Mouse (Mus musculus): ENCODE measurements around the gene Krt32. TPM values are rescaled to one million over a fixed set of nuclear protein-coding genes. Genes with fewer than 3 reads are reported as not detected.

Gene Krt32
- polyA plus RNA-seq, 1 experiment from 2014 or later, result not detected

DNA sequence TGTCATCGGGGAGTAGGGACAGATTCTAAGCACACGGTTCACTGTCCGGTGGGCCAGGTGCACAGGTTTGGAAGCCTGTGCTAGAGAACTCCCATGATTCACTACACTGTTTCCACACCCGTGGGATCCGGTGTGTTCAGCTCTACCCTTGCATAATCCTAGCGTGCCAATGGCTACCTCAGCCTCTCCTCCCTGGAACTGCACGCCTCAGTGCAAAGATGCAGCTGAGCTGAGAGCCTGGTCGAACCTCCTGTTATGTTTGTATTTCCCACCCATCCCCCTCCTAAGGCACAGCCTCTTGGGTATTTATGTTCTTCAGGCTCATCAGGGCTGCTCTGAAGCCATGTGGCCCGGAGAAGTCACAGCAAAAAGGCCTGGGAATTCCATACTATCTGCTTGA, 9.8 kb upstream of the Krt32 start:
- Histone ChIP-seq H3K36me3 (no peaks in the 10 kb centered on the region), H3K27ac (no peak overlapping the region), H3K4me1 (peaks cover 14% of the 10 kb centered on the region), H3K4me2 (replicated peaks) (no peak overlapping the region), H3K9me3 (no peaks in the 10 kb centered on the region), H3K4me3 (no peak overlapping the region), H3K9ac (no peak overlapping the region), H3K27me3 (0 out of 2 replicates have a peak, but pooled peaks cover 10% of the 10 kb centered on the region)
- no peak for ATAC-seq (ENCODE audit: low FRiP score, low read depth)
- 79% methylated on average over 9 of the region's 9 CpGs for WGBS

DNA sequence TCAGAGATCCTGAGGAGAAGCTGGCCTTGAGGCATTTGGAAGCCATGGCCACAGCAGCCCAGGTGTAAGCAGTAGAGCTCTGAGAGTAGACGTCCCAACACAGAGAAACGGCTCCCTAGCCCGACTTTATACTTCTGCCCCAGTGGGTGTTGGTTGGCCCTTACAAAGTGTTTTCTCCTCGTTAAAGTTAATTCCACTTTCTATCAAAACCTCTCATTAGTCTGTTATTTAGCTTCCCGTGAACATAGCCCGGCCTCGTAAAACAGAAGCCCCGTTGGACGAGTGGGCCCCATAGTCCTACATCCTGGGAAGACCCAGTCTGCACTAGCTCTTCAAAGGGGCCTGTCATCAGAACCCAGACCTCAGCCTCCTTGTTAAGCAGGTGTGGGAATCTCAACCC, 8.1 kb upstream of the Krt32 start, which contains the start of gene Krt35:
TSS of gene Krt35 (minus strand) at position 101 of the 400 bp plus-strand sequence.
- Histone ChIP-seq H3K27ac (no peak within 1 kb of the TSS), H3K9ac (no peak within 1 kb of the TSS)
- ATAC-seq (ENCODE audit: low FRiP score, low read depth), result no peak

DNA sequence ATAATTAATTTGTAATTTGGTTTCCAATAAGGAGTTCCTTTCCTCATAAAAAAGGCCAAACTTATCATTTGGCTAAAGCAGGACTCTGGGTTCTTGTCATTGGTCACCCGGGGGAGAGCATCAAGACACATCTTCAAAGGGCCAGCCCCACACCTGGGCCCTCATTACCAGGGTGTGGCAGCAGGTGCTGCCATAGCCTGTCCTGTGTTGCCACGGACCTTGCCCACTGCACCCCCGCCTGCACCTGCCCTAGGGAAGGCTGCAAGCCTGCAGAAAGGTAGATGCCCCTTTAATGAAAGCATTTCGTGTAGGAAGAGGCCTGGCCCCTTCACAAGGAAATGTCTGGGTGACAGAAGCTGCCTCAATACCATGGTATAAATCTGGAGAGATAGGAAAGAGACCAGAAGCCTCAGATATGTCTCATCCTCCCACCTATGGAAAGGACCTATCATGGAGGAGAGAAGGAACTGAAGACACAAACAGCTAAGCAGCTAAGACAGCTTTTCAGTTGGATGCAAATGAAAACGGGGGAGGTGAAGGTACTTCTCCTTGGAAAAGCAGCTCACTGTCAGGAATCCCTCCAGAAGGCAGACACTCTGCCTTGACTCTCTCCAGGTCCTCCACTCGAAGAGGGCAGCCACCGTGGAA, 476 bp upstream of the Krt32 start:
- Histone ChIP-seq H3K9ac (no peak overlapping the region), H3K27ac (no peak overlapping the region), H3K4me3 (no peak overlapping the region), H3K4me2 (replicated peaks) (no peak overlapping the region), H3K27me3 (0 out of 2 replicates have a peak, but pooled peaks cover 2% of the 10 kb centered on the region), H3K9me3 (0 out of 2 replicates have a peak, but pooled peaks cover 3% of the 10 kb centered on the region), H3K36me3 (no peaks in the 10 kb centered on the region), H3K4me1 (no peaks in the 10 kb centered on the region)
- WGBS, result 53% methylated on average over 7 of the region's 7 CpGs
- no peak for ATAC-seq (ENCODE audit: low FRiP score, low read depth)

More for the DNA sequence above, 8.1 kb upstream of the Krt32 start, which contains the start of gene Krt35:
- Histone ChIP-seq H3K27me3 (0 out of 2 replicates have a peak, but pooled peaks cover 10% of the 10 kb centered on the region), H3K9me3 (no peaks in the 10 kb centered on the region), H3K4me1 (peaks cover 14% of the 10 kb centered on the region), H3K4me3 (no peak within 1 kb of the TSS), H3K4me2 (replicated peaks) (peak within 1 kb of the TSS; percentile 19; the same call in 1 of the 2 replicates), H3K36me3 (no peaks in the 10 kb centered on the region)
- WGBS, result 33% methylated on average over 9 of the region's 9 CpGs

DNA sequence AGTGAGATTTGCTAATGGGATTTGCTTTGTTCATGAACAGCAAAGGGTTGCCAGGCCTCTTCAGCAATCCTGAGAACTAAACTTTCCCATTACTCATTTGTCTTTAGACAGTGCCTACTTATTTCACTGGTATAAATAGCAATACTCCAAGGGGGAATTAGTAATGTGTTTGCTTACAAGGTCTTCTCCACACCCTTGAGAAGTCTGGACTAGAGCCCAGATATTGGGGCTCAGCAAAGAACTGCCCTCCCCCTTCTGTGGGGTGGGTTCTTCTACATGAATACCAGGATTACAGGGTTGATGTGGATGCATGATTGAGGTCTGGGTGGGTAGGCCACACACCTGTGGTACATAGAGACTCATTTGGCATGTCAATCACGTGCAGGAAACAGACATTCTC, 14.2 kb downstream of the Krt32 start:
- WGBS, result 58% methylated on average over 1 of the region's 1 CpGs
- Histone ChIP-seq H3K4me3 (no peak overlapping the region), H3K9me3 (no peaks in the 10 kb centered on the region), H3K4me1 (no peaks in the 10 kb centered on the region), H3K36me3 (no peaks in the 10 kb centered on the region), H3K27me3 (no peaks in the 10 kb centered on the region), H3K9ac (no peak overlapping the region), H3K4me2 (replicated peaks) (no peak overlapping the region), H3K27ac (no peak overlapping the region)
- ATAC-seq (ENCODE audit: low FRiP score, low read depth), result no peak

DNA sequence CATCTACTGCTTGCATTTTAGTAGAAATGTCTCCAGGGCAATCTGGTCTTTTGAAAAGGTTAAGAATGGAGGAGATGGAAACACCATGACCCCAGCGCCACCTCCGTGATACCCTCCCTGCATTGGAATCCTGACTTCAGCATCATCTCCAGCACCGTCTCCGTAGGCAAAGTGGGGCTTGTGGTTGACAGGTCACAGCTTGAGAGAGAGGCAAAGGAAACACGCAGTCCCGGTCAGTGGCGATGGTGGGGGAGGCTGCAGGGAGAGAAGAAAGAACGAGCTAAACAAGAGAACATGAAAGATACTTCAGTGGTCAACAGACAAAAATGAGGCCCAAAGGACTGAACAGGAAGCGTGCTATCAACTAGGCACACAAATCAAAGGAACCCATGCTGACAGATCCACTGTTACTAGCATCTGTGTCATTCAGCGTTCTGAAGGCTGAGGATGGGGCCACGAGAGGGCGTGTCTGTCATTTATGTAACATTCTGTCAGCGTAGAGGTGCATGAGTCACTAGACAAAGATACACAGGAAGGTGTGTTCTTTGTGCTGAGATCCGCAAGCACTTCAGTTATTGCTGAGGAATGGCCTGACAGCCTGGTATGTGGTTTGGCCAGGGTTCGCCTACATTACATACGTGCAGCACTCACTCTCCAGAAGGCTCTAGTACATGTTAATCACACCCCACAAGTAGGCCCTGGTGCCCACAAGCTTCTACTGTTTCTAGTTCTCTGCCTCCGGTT, 20.6 kb downstream of the Krt32 start:
- ATAC-seq (ENCODE audit: low FRiP score, low read depth), result no peak
- 81% methylated on average over 17 of the region's 17 CpGs for WGBS
- no peak overlapping the region for H3K27ac ChIP-seq

DNA sequence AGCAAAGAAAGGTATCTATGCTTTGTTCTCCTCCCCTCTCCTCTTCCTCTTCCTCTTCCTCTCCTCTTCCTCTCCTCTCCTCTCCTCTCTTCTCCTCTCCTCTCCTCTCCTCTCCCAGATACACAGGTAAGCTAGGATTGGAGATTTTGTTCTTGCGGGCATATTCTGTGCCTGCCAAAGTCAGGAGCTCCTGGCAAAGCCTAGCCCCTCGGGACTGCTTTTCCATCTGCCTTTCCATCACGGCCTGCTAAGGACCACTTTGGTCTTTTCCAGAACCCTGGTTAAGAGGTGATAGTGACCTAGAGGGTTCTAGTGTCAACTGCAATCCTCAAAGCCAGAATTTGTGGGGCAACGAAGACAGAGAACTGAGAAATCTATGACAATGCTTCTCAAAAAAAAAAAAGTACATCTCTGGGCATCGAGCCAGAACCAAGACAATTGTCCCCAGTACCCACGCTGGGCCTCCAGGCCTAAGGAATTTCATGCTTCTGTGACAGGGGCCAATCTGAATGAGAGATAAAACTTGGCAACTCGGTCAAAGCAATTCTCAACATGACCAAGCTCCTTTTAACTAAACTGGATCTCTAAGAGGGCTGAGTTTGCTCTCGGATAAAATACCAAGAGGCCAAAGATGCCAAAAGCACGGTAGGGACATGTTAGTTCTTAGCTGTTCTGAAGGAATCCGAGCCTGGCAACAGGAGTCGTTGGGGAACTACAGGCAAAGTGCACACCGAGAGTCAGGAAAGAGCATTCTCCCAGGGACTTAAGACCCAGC, 21.6 kb downstream of the Krt32 start:
- H3K4me3 ChIP-seq, result no peak overlapping the region
- H3K4me1 ChIP-seq, result no peaks in the 10 kb centered on the region
- H3K27ac ChIP-seq, result no peak overlapping the region
- H3K4me2 ChIP-seq (replicated peaks), result no peak overlapping the region
- no peaks in the 10 kb centered on the region for H3K27me3 ChIP-seq
- no peaks in the 10 kb centered on the region for H3K36me3 ChIP-seq
- no peak overlapping the region for H3K9ac ChIP-seq
- ATAC-seq (ENCODE audit: low FRiP score, low read depth), result no peak
- H3K9me3 ChIP-seq, result no peaks in the 10 kb centered on the region
- 82% methylated on average over 12 of the region's 12 CpGs for WGBS

More for the DNA sequence above, 20.6 kb downstream of the Krt32 start:
- Histone ChIP-seq H3K27me3 (no peaks in the 10 kb centered on the region), H3K9ac (no peak overlapping the region), H3K4me1 (no peaks in the 10 kb centered on the region), H3K4me2 (replicated peaks) (no peak overlapping the region), H3K4me3 (no peak overlapping the region), H3K9me3 (no peaks in the 10 kb centered on the region), H3K36me3 (no peaks in the 10 kb centered on the region)

DNA sequence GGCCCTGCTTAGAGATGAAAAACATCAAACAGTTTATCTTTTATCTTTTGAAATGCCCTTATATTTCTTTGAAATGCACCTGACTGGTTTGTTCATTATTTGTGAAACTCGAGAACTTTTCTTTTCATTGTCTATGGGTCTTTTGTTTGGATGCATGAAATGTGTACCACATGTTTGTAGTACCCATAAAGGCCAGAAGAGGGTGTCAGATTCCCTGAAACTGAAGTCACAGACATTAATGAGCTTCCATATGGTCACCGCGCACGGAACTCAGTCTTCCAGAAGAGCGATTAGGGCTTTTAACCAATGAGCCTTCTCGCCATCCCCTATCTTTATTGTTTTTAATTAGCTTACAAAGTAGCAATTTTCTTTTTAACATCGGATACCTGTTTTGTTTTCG, 29.2 kb downstream of the Krt32 start:
- H3K27ac ChIP-seq, result no peak overlapping the region
- no peaks in the 10 kb centered on the region for H3K36me3 ChIP-seq
- H3K4me2 ChIP-seq (replicated peaks), result no peak overlapping the region
- no peaks in the 10 kb centered on the region for H3K27me3 ChIP-seq
- no peaks in the 10 kb centered on the region; the same call in 1 of the 2 replicates for H3K9me3 ChIP-seq
- H3K9ac ChIP-seq, result no peak overlapping the region
- no peaks in the 10 kb centered on the region for H3K4me1 ChIP-seq
- H3K4me3 ChIP-seq, result no peak overlapping the region
- 69% methylated on average over 8 of the region's 8 CpGs for WGBS
- ATAC-seq (ENCODE audit: low FRiP score, low read depth), result no peak

DNA sequence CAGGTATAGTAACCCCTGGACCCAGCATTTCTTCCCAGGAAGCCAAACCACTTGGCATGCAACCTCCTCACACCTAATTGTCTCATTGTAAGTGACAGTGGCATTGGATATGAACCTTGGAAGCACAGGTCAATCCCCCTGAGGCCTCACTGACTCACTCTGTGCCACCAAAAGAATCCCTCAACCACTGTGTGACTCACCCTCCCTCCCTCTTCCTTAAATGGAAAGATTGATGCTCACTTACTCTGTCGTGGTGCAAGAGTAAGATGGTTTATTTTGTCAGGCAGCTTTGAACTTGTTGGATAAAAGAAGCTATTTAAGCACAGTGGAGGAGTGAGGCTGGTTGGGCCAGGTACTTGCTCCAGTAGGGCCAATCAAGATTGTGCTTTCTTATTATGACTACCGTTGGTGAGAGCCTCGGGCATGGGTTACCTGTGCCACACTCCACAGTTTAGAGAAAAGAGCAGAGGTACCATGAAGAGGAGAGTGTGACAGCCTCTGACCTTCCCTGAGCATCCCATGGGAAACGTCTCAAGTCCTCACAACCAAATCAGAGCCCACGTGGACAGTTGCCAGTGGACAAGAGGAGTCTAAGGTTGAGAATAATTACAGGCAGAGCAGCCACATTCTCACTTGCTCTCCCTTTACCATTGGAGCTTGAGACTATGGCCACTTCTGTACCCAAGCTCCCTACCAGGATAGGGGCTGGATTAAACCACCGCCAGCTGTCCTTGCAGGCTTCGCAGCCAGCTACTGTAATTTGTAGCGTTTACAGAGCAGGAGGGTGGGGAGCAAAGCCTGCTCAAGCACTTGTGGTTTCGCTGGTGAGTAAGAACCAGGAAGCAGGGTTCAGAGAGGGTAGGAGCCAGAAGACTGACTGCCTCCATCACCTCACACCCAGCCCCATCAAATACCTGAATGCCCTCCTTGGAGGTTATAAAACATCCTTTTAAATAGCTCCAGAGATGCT, 32.1 kb downstream of the Krt32 start:
- WGBS, result 61% methylated on average over 9 of the region's 9 CpGs
- Histone ChIP-seq H3K36me3 (no peaks in the 10 kb centered on the region), H3K9ac (no peak overlapping the region), H3K9me3 (no peaks in the 10 kb centered on the region; the same call in 1 of the 2 replicates), H3K4me1 (no peaks in the 10 kb centered on the region), H3K27me3 (no peaks in the 10 kb centered on the region), H3K4me3 (no peak overlapping the region), H3K4me2 (replicated peaks) (no peak overlapping the region), H3K27ac (no peak overlapping the region)
- ATAC-seq (ENCODE audit: low FRiP score, low read depth), result no peak

DNA sequence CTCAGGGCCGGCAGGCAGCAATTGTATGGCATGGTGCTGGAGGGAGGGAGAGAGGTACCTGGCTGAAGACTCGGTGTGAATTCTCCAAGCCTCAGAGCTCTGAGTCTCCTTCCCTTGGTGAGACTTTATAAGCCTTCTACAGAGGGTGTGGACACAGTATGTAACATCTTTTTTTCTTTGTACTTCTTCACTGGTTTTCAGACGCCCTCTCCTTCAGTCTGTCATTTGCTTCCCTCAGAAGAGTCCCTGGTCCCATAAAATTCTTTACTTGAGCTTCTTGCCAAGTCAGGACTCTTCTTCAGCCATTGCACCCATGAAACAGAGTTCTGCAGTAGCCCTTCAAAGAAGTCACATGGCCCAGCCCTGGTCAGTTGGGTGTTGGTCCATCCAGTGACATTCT, 37.6 kb downstream of the Krt32 start, which contains the start of gene Krt31:
TSS of gene Krt31 (minus strand) at position 101 of the 400 bp plus-strand sequence.
- ATAC-seq (ENCODE audit: low FRiP score, low read depth), result no peak
- Histone ChIP-seq H3K9me3 (no peaks in the 10 kb centered on the region), H3K27ac (no peak within 1 kb of the TSS), H3K36me3 (no peaks in the 10 kb centered on the region), H3K9ac (no peak within 1 kb of the TSS), H3K4me2 (replicated peaks) (no peak within 1 kb of the TSS), H3K4me1 (no peaks in the 10 kb centered on the region), H3K27me3 (no peaks in the 10 kb centered on the region), H3K4me3 (no peak within 1 kb of the TSS)
- WGBS, result 82% methylated on average over 3 of the region's 3 CpGs

DNA sequence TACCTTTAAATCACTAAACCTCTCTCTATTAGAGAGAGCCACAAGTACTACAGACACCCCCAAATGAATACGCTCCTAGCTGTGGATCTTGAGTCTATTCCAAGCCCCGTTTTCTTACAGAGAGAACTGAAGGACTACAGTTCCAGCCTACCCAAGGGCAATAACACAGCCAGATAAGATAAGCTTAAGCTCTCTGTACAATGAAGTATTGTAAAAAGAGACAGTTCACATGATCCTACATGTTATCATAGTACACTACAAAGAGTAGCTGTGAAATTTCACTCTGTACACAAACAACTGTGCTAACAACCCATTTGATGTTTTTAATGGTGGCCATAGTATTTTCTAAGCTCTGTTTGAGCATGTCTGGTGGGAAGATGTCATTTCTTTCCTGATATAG, 40.8 kb downstream of the Krt32 start:
- H3K9ac ChIP-seq, result no peak overlapping the region
- no peak overlapping the region for H3K4me3 ChIP-seq
- H3K27me3 ChIP-seq, result no peaks in the 10 kb centered on the region
- H3K36me3 ChIP-seq, result no peaks in the 10 kb centered on the region
- 93% methylated on average over 2 of the region's 2 CpGs for WGBS
- ATAC-seq (ENCODE audit: low FRiP score, low read depth), result no peak
- no peak overlapping the region for H3K4me2 ChIP-seq (replicated peaks)
- no peak overlapping the region for H3K27ac ChIP-seq
- no peaks in the 10 kb centered on the region for H3K9me3 ChIP-seq
- no peaks in the 10 kb centered on the region for H3K4me1 ChIP-seq

DNA sequence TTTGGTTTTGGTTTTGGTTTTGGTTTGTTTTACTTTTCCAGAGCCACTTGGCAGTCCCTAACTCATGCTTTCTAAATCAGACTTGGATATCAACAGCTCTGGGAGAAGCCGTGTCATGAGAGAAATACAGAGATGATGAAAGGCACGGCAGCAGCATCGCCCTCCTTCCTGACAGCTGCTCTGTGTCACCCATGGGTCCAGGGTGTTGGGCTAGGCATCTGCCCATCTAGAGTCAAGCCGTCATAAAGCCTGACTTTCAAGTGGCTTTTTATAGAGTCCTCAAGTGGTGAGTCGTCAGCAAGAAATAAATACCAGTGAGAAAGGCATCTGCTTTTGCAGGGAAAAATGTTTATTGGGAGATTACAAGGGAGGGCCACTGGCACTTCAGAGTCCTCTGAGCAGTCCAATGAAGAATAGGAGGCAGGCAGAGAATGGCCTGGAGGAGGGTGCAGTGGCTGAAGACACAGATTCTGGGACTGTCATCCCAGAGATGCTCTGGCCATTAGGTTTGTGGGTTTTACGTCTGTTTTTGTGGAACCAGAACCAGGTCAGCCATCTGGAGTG, 41.6 kb downstream of the Krt32 start:
- Histone ChIP-seq H3K4me3 (no peak overlapping the region), H3K9me3 (no peaks in the 10 kb centered on the region), H3K27ac (no peak overlapping the region), H3K9ac (no peak overlapping the region), H3K27me3 (no peaks in the 10 kb centered on the region), H3K4me2 (replicated peaks) (no peak overlapping the region), H3K4me1 (no peaks in the 10 kb centered on the region), H3K36me3 (no peaks in the 10 kb centered on the region)
- 65% methylated on average over 6 of the region's 6 CpGs for whole genome bisulfite sequencing
- ATAC-seq (ENCODE audit: low FRiP score, low read depth), result no peak

Measured in limb, embryonic 13.5 days (tissue).